Mouse (Mus musculus): ENCODE measurements around the gene Ccdc85a. TPM values are rescaled to one million over a fixed set of nuclear protein-coding genes. Genes with fewer than 3 reads are reported as not detected.

Ccdc85a gene
- polyA plus RNA-seq, 1 experiment from 2014 or later: 6.0 TPM

GRCm38 (mm10) chr11:28501190-28501589, 82.9 kb downstream of the Ccdc85a start:
- no peaks in the 10 kb centered on the region for H3K4me1 ChIP-seq
- no peak overlapping the region for H3K9ac ChIP-seq (replicated peaks)
- no peak overlapping the region for H3K27ac ChIP-seq (replicated peaks)
- H3K9me3 ChIP-seq: no peaks in the 10 kb centered on the region
- no peaks in the 10 kb centered on the region for H3K36me3 ChIP-seq
- no peak overlapping the region for H3K4me2 ChIP-seq (replicated peaks)
- no peak for ATAC-seq (ENCODE audit: low FRiP score, low read depth)
- no peak overlapping the region for H3K4me3 ChIP-seq
- no peaks in the 10 kb centered on the region for H3K27me3 ChIP-seq

GRCm38 (mm10) chr11:28497034-28497433, 87.1 kb downstream of the Ccdc85a start:
- H3K4me1 ChIP-seq: no peaks in the 10 kb centered on the region
- H3K4me2 ChIP-seq (replicated peaks): no peak overlapping the region
- H3K36me3 ChIP-seq: no peaks in the 10 kb centered on the region
- H3K9ac ChIP-seq (replicated peaks): no peak overlapping the region
- ATAC-seq (ENCODE audit: low FRiP score, low read depth): no peak
- H3K4me3 ChIP-seq: no peak overlapping the region
- no peak overlapping the region for H3K27ac ChIP-seq (replicated peaks)
- H3K9me3 ChIP-seq: no peaks in the 10 kb centered on the region
- H3K27me3 ChIP-seq: no peaks in the 10 kb centered on the region

GRCm38 (mm10) chr11:28493362-28493761, 90.8 kb downstream of the Ccdc85a start:
- no peaks in the 10 kb centered on the region for H3K9me3 ChIP-seq
- H3K4me3 ChIP-seq: no peak overlapping the region
- H3K36me3 ChIP-seq: no peaks in the 10 kb centered on the region
- H3K9ac ChIP-seq (replicated peaks): no peak overlapping the region
- no peak overlapping the region for H3K4me2 ChIP-seq (replicated peaks)
- no peaks in the 10 kb centered on the region for H3K4me1 ChIP-seq
- no peak for ATAC-seq (ENCODE audit: low FRiP score, low read depth)
- no peak overlapping the region for H3K27ac ChIP-seq (replicated peaks)
- H3K27me3 ChIP-seq: no peaks in the 10 kb centered on the region

- no peak for ATAC-seq (ENCODE audit: low FRiP score, low read depth)
- Histone ChIP-seq H3K4me1 (no peaks in the 10 kb centered on the region), H3K9me3 (no peaks in the 10 kb centered on the region), H3K36me3 (no peaks in the 10 kb centered on the region), H3K9ac (replicated peaks) (no peak overlapping the region), H3K4me2 (replicated peaks) (no peak overlapping the region), H3K27ac (replicated peaks) (no peak overlapping the region), H3K4me3 (no peak overlapping the region), H3K27me3 (no peaks in the 10 kb centered on the region)
- 88% methylated on average over 1 of the region's 1 CpGs for WGBS
These were observed 92.8 kb downstream of the Ccdc85a start for GRCm38 (mm10) chr11:28491330-28491729.

- no peak overlapping the region for H3K4me3 ChIP-seq
- no peaks in the 10 kb centered on the region for H3K9me3 ChIP-seq
- no peak overlapping the region for H3K4me2 ChIP-seq (replicated peaks)
- ATAC-seq (ENCODE audit: low FRiP score, low read depth): peak; percentile 88
- H3K4me1 ChIP-seq: peaks cover 8% of the 10 kb centered on the region; the same call in 1 of the 2 replicates
- WGBS: 15% methylated on average over 4 of the region's 4 CpGs
- H3K9ac ChIP-seq (replicated peaks): no peak overlapping the region
- H3K27ac ChIP-seq (replicated peaks): peak overlapping the region; percentile 46; the same call in 1 of the 2 replicates
- H3K27me3 ChIP-seq: no peaks in the 10 kb centered on the region
- H3K36me3 ChIP-seq: no peaks in the 10 kb centered on the region
These were observed 99.9 kb downstream of the Ccdc85a start for GRCm38 (mm10) chr11:28484083-28484729.

GRCm38 (mm10) chr11:28477088-28477487, 107.0 kb downstream of the Ccdc85a start:
- no peak overlapping the region for H3K9ac ChIP-seq (replicated peaks)
- no peaks in the 10 kb centered on the region for H3K27me3 ChIP-seq
- H3K4me3 ChIP-seq: no peak overlapping the region
- no peak for ATAC-seq (ENCODE audit: low FRiP score, low read depth)
- no peak overlapping the region for H3K4me2 ChIP-seq (replicated peaks)
- H3K4me1 ChIP-seq: no peaks in the 10 kb centered on the region
- no peaks in the 10 kb centered on the region for H3K9me3 ChIP-seq
- H3K27ac ChIP-seq (replicated peaks): no peak overlapping the region
- no peaks in the 10 kb centered on the region for H3K36me3 ChIP-seq
- WGBS: 96% methylated on average over 1 of the region's 1 CpGs

- Histone ChIP-seq H3K4me1 (no peaks in the 10 kb centered on the region), H3K36me3 (no peaks in the 10 kb centered on the region), H3K9me3 (no peaks in the 10 kb centered on the region), H3K27ac (replicated peaks) (no peak overlapping the region), H3K27me3 (no peaks in the 10 kb centered on the region), H3K4me3 (no peak overlapping the region), H3K4me2 (replicated peaks) (no peak overlapping the region), H3K9ac (replicated peaks) (no peak overlapping the region)
- no peak for ATAC-seq (ENCODE audit: low FRiP score, low read depth)
These were observed 118.4 kb downstream of the Ccdc85a start for GRCm38 (mm10) chr11:28465726-28466125.

- H3K9me3 ChIP-seq: no peaks in the 10 kb centered on the region
- H3K4me2 ChIP-seq (replicated peaks): no peak overlapping the region
- no peak overlapping the region for H3K27ac ChIP-seq (replicated peaks)
- WGBS: 83% methylated on average over 1 of the region's 1 CpGs
- H3K27me3 ChIP-seq: no peaks in the 10 kb centered on the region
- H3K9ac ChIP-seq (replicated peaks): no peak overlapping the region
- no peak for ATAC-seq (ENCODE audit: low FRiP score, low read depth)
- H3K36me3 ChIP-seq: no peaks in the 10 kb centered on the region
- no peak overlapping the region for H3K4me3 ChIP-seq
- H3K4me1 ChIP-seq: no peaks in the 10 kb centered on the region
These were observed 119.2 kb downstream of the Ccdc85a start for GRCm38 (mm10) chr11:28464926-28465325.

GRCm38 (mm10) chr11:28459165-28459564, 125.0 kb downstream of the Ccdc85a start:
- WGBS: 91% methylated on average over 1 of the region's 1 CpGs
- no peak overlapping the region for H3K4me2 ChIP-seq (replicated peaks)
- ATAC-seq (ENCODE audit: low FRiP score, low read depth): no peak
- no peaks in the 10 kb centered on the region for H3K27me3 ChIP-seq
- H3K9ac ChIP-seq (replicated peaks): no peak overlapping the region
- H3K9me3 ChIP-seq: no peaks in the 10 kb centered on the region
- H3K4me3 ChIP-seq: no peak overlapping the region
- no peak overlapping the region for H3K27ac ChIP-seq (replicated peaks)
- no peaks in the 10 kb centered on the region for H3K36me3 ChIP-seq
- no peaks in the 10 kb centered on the region for H3K4me1 ChIP-seq

GRCm38 (mm10) chr11:28439877-28440276, 144.2 kb downstream of the Ccdc85a start:
- no peak for ATAC-seq (ENCODE audit: low FRiP score, low read depth)

GRCm38 (mm10) chr11:28422451-28423231, 161.5 kb downstream of the Ccdc85a start:
- H3K4me3 ChIP-seq: no peak overlapping the region
- no peaks in the 10 kb centered on the region for H3K4me1 ChIP-seq
- no peaks in the 10 kb centered on the region for H3K9me3 ChIP-seq
- H3K4me2 ChIP-seq (replicated peaks): no peak overlapping the region
- no peak overlapping the region for H3K9ac ChIP-seq (replicated peaks)
- WGBS: 89% methylated on average over 2 of the region's 2 CpGs
- ATAC-seq (ENCODE audit: low FRiP score, low read depth): no peak
- H3K27me3 ChIP-seq: no peaks in the 10 kb centered on the region
- H3K36me3 ChIP-seq: no peaks in the 10 kb centered on the region
- H3K27ac ChIP-seq (replicated peaks): no peak overlapping the region

More at GRCm38 (mm10) chr11:28439877-28440276, 144.2 kb downstream of the Ccdc85a start:
- no peaks in the 10 kb centered on the region for H3K9me3 ChIP-seq
- H3K27me3 ChIP-seq: no peaks in the 10 kb centered on the region
- no peak overlapping the region for H3K4me2 ChIP-seq (replicated peaks)
- no peaks in the 10 kb centered on the region for H3K36me3 ChIP-seq
- no peak overlapping the region for H3K4me3 ChIP-seq
- H3K27ac ChIP-seq (replicated peaks): no peak overlapping the region
- H3K9ac ChIP-seq (replicated peaks): no peak overlapping the region
- H3K4me1 ChIP-seq: no peaks in the 10 kb centered on the region

- Histone ChIP-seq H3K27ac (replicated peaks) (no peak overlapping the region), H3K27me3 (no peaks in the 10 kb centered on the region), H3K4me3 (no peak overlapping the region), H3K4me2 (replicated peaks) (no peak overlapping the region), H3K36me3 (no peaks in the 10 kb centered on the region), H3K9me3 (no peaks in the 10 kb centered on the region), H3K9ac (replicated peaks) (no peak overlapping the region), H3K4me1 (no peaks in the 10 kb centered on the region)
- 76% methylated on average over 2 of the region's 2 CpGs for WGBS
- ATAC-seq (ENCODE audit: low FRiP score, low read depth): no peak
These were observed 168.3 kb downstream of the Ccdc85a start for GRCm38 (mm10) chr11:28415841-28416240.
